Mouse (Mus musculus): ENCODE results near the gene Txndc12. TPM values are rescaled to one million over a fixed set of nuclear protein-coding genes. Genes with fewer than 3 reads are reported as not detected.

The Txndc12 gene
- polyA plus RNA-seq, 1 experiment from 2014 or later = 121 TPM

DNA sequence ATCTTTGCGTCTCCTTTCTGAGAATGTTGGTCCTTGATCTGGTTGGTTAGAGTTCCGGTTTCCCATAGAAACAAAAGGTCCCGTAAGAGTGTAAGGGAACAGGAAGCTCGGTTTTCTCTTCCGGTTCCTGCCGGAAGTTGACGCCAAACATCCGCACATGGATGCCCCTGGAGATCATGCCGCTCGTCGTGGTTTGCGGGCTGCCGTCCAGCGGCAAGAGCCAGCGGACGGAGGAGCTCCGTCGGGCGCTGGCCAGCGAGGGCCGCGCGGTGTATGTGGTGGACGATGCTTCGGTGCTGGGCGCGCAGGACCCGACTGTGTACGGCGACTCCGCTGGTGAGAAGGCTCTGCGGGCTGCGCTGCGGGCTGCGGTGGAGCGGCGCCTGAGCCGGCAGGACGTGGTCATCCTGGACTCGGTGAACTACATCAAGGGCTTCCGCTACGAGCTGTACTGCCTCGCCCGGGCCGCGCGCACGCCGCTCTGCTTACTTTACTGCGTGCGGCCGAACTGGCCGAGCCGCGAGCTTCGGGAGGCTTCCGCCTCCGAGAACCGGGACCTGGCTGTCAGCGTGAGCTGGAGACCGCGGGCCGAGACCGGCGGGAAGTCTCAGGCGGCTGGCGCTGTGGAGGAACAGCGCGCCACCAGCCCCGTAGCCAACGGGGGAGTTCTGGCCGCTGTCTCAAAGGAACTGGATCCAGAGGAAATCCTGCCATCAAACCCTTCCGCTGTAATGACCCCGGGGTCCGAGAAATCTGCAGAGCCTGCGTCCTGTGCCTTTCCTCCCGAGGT, 13.5 kb downstream of the Txndc12 start, which contains the start of gene Kti12:
Gene Kti12, plus strand, starts transcription at position 71 of the 790 bp plus-strand sequence.
- peak; percentile 69 for ATAC-seq (ENCODE audit: extremely low read depth, insufficient number of reproducible peaks, low FRiP score, low TSS enrichment)
- WGBS = under 1% methylated on average over 77 of the region's 77 CpGs
- peak within 1 kb of the TSS; percentile 92 for H3K9ac ChIP-seq
- peaks cover 29% of the 10 kb centered on the region for H3K4me1 ChIP-seq
- H3K9me3 ChIP-seq = no peaks in the 10 kb centered on the region
- no peaks in the 10 kb centered on the region for H3K27me3 ChIP-seq (replicated peaks)
- H3K36me3 ChIP-seq = peaks cover 19% of the 10 kb centered on the region
- H3K27ac ChIP-seq (replicated peaks) = peak within 1 kb of the TSS; percentile 92
- H3K4me3 ChIP-seq = peak within 1 kb of the TSS; percentile 89
- H3K4me2 ChIP-seq = peak within 1 kb of the TSS; percentile 81

DNA sequence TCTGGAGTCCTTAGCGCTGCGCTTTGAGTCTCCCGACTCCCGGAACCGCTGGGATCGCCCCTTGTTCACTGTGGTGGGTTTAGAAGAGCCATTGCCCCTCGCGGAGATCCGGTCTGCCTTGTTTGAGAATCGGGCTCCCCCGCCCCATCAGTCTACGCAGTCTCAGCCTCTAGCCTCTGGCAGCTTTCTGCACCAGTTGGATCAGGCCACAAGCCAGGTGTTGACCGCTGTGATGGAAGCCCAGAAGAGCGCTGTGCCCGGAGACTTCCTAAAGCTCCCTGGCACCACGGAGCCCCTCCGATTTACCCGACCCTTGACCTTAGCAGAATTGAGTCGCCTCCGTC, 14.1 kb downstream of the Txndc12 start, which contains the start of gene A730015C16Rik:
Gene A730015C16Rik, minus strand, starts transcription at position 115 of the 344 bp plus-strand sequence.
- peak within 1 kb of the TSS; percentile 92 for H3K9ac ChIP-seq

DNA sequence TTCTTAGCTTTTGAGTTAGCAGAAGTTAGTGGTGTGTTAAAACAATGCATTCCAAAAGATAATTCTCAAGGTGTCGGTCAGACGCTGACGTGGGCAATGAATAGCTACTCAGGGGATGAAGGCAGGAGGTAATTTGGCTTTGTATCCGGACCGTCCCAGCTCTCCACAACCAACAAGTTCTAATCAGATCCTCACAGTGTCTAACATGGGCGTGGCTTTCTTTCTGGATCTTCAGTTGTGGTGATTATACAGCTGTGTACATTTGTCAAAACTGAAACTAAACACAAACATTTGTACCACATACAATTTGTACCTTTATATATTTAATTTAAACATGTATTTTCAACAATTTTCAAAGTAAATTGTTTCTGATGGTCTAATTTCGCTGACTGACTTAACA, 32.4 kb downstream of the Txndc12 start:
- Histone ChIP-seq H3K27ac (replicated peaks) (no peak overlapping the region), H3K4me1 (no peaks in the 10 kb centered on the region), H3K4me2 (no peak overlapping the region), H3K4me3 (no peak overlapping the region), H3K36me3 (peaks cover 31% of the 10 kb centered on the region), H3K9me3 (no peaks in the 10 kb centered on the region), H3K27me3 (replicated peaks) (no peaks in the 10 kb centered on the region), H3K9ac (no peak overlapping the region)
- no peak for ATAC-seq (ENCODE audit: extremely low read depth, insufficient number of reproducible peaks, low FRiP score, low TSS enrichment)
- 68% methylated on average over 7 of the region's 7 CpGs for WGBS

More for the DNA sequence above, 14.1 kb downstream of the Txndc12 start, which contains the start of gene A730015C16Rik:
- Histone ChIP-seq H3K36me3 (peaks cover 25% of the 10 kb centered on the region), H3K27ac (replicated peaks) (peak within 1 kb of the TSS; percentile 92), H3K9me3 (no peaks in the 10 kb centered on the region), H3K4me1 (peaks cover 26% of the 10 kb centered on the region), H3K27me3 (replicated peaks) (no peaks in the 10 kb centered on the region), H3K4me3 (peak within 1 kb of the TSS; percentile 89), H3K4me2 (peak within 1 kb of the TSS; percentile 81)
- WGBS = 9% methylated on average over 20 of the region's 20 CpGs
- no peak for ATAC-seq (ENCODE audit: extremely low read depth, insufficient number of reproducible peaks, low FRiP score, low TSS enrichment)

DNA sequence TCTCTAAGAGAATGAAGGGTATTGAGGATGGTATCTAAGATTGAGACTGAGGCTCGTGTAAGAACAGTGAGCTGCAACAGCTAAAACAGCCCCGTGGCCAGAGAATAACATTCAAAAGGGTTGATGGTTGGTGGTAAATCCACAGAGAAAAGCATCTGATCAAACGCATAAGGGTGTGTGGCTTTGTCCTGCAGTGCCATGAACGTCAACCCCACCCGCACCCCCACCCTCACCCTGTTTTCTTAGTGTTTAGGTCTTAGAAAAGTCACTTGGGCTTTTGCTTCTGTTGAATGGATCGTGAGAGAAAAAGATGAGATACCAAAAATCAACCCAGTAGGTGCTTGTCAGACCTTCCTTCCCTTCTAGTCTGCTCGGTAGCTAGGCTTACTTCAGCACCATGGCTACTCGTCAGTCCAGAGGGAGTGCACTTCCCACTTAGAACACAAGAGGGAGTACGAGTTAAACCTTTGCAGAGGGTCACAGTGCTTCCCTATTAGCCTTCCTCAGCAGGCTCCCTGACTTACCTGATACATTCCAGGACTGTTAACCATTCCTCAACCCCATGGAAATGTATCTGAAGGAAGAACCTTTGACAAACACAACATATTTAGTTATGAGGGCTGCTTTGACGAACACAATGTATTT, 35.5 kb downstream of the Txndc12 start:
- no peak for ATAC-seq (ENCODE audit: extremely low read depth, insufficient number of reproducible peaks, low FRiP score, low TSS enrichment)
- H3K4me1 ChIP-seq = no peaks in the 10 kb centered on the region
- H3K27ac ChIP-seq (replicated peaks) = no peak overlapping the region
- no peak overlapping the region for H3K4me2 ChIP-seq
- 33% methylated on average over 10 of the region's 10 CpGs for WGBS
- no peak overlapping the region for H3K9ac ChIP-seq
- no peaks in the 10 kb centered on the region for H3K27me3 ChIP-seq (replicated peaks)
- no peak overlapping the region for H3K4me3 ChIP-seq
- H3K36me3 ChIP-seq = peaks cover 4% of the 10 kb centered on the region
- no peaks in the 10 kb centered on the region for H3K9me3 ChIP-seq

DNA sequence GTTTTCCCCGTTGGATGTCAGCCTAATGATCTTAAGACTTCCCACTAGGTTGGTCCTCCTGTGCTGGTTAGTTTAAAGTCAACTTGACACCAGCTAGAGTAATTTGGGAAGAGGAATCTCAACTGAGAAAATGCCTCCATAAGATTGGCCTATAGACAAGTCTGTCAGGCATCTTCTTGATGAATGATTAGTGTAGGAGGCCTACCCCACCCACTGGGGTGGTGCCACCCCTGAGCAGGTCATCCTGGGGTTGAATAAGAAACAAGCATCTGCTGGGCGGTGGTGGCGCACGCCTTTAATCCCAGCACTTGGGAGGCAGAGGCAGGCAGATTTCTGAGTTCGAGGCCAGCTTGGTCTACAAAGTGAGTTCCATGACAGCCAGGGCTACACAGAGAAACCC, 39.3 kb downstream of the Txndc12 start:
- no peak for ATAC-seq (ENCODE audit: extremely low read depth, insufficient number of reproducible peaks, low FRiP score, low TSS enrichment)
- H3K4me1 ChIP-seq = peaks cover 5% of the 10 kb centered on the region
- no peak overlapping the region for H3K4me3 ChIP-seq
- WGBS = 82% methylated on average over 5 of the region's 5 CpGs
- H3K36me3 ChIP-seq = no peaks in the 10 kb centered on the region; the same call in 1 of the 2 replicates
- H3K27ac ChIP-seq (replicated peaks) = no peak overlapping the region
- H3K27me3 ChIP-seq (replicated peaks) = peaks cover 8% of the 10 kb centered on the region; the same call in 1 of the 2 replicates
- no peaks in the 10 kb centered on the region for H3K9me3 ChIP-seq
- no peak overlapping the region for H3K4me2 ChIP-seq
- no peak overlapping the region for H3K9ac ChIP-seq

DNA sequence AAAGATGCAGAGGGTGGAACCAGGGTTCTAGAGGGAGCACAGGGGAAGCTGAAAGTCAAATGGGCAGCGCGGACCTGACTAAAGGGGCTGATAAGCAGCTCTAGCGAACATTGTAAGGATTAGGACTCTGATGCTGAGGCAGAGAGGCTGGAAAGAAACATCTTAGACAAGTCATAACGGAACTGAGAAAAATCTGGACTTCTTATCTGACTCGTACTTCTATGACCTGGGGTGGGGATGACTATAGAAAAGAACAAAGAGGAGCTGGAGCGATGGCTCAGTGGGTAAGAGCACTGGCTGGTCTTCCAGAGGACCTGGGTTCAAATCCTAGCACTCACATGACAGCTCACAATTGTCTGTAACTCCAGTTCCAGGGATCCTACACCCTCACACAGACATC, 43.5 kb downstream of the Txndc12 start:
- Histone ChIP-seq H3K4me1 (peaks cover 15% of the 10 kb centered on the region), H3K27ac (replicated peaks) (no peak overlapping the region), H3K4me3 (no peak overlapping the region), H3K27me3 (replicated peaks) (peaks cover 13% of the 10 kb centered on the region), H3K4me2 (no peak overlapping the region), H3K9ac (no peak overlapping the region), H3K36me3 (no peaks in the 10 kb centered on the region), H3K9me3 (no peaks in the 10 kb centered on the region)
- no peak for ATAC-seq (ENCODE audit: extremely low read depth, insufficient number of reproducible peaks, low FRiP score, low TSS enrichment)
- 69% methylated on average over 6 of the region's 6 CpGs for WGBS

DNA sequence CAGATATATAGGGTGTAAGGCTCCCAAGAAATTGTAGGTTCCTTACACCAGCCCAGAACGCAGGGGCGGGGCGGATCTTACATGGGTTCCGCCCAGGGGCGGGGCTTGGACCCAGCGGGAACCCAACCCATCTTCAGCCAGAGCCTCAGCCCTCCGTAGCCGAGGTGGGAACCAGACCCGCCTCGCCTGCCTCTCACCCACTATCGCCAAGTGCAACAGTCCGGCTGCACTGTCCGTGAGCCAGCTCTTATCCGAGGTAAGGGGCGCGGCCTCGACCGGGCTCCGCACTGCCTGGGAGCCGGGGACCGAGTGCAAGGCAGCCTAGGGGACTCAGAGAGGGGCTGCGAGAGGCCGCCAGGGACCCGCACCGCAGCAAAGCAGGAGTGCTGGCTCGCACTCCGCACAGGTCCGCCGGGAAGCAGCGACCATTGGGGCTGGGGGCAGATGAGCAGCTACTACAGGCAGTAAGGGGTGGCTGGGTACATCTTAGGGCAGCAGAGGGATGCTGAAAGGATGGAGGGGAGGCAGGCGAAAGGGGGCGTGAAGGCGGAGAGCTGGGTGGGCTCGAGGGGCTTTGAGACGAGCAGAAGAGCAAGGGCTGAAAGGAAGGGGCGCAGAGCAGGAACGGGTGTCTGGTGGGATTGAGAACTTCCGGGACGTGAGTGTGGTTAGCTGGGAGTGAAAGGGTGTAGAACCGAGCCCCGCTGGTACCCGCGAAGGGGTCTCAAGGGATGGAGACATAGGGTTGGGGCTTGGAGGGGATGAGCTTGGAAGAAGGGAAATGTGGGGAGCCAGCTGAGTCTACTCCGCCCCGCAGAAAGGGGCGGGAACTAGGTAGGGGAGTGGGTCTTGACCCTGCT, 44.8 kb downstream of the Txndc12 start, which contains the start of gene Rab3b:
Gene Rab3b, plus strand, starts transcription at position 101 of the 860 bp plus-strand sequence.
- under 1% methylated on average over 46 of the region's 46 CpGs for WGBS
- Histone ChIP-seq H3K4me1 (peaks cover 15% of the 10 kb centered on the region), H3K36me3 (no peaks in the 10 kb centered on the region), H3K27me3 (replicated peaks) (peaks cover 13% of the 10 kb centered on the region), H3K27ac (replicated peaks) (no peak within 1 kb of the TSS), H3K9me3 (no peaks in the 10 kb centered on the region), H3K4me3 (peak within 1 kb of the TSS; percentile 62), H3K4me2 (peak within 1 kb of the TSS; percentile 95), H3K9ac (peak within 1 kb of the TSS; percentile 76)
- peak; percentile 80 for ATAC-seq (ENCODE audit: extremely low read depth, insufficient number of reproducible peaks, low FRiP score, low TSS enrichment)

DNA sequence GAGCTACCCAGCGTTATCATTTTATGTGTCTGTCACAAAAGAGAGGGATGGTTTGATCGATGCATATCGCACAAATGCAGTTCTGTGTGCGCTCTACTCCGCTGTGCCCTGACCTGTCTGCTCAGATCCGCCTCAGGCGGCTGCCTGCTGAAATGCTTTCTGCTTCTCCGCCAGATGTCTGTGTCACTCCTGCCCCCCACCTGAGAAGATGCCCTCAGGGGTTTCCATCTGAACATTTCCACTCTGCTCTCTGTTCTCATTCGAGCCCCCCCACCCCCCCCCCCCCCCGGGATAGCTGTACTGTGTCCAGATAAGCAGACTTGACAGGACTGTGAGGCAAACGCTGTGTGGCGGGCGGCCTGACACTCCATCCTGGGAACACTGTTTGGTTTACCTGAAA, 49.4 kb downstream of the Txndc12 start:
- Histone ChIP-seq H3K9ac (no peak overlapping the region), H3K4me2 (no peak overlapping the region), H3K27ac (replicated peaks) (no peak overlapping the region), H3K9me3 (peaks cover 5% of the 10 kb centered on the region; the same call in 1 of the 2 replicates), H3K4me3 (no peak overlapping the region), H3K27me3 (replicated peaks) (peaks cover 6% of the 10 kb centered on the region; the same call in 1 of the 2 replicates), H3K36me3 (no peaks in the 10 kb centered on the region), H3K4me1 (peaks cover 10% of the 10 kb centered on the region)
- WGBS = 45% methylated on average over 13 of the region's 13 CpGs
- no peak for ATAC-seq (ENCODE audit: extremely low read depth, insufficient number of reproducible peaks, low FRiP score, low TSS enrichment)

DNA sequence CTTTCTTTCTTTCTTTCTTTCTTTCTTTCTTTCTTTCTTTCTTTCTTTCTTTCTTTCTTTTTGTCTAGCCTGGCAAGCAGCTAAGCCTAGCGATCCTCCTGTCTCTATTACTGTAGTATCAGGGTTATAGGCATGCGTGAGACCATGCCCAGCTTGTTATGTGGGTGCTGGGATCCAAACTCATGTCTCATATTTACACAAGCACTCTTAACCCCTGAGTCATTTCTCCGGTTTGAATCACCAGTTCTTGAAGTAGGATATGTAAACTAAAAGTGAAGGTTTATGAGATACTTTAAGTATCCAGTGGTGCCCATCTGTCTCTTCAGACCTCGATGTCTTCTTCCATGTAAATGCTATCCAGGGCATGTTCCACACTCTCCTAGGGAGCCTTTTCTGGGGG, 53.1 kb downstream of the Txndc12 start:
- H3K27me3 ChIP-seq (replicated peaks) = no peaks in the 10 kb centered on the region
- H3K27ac ChIP-seq (replicated peaks) = no peak overlapping the region
- H3K4me3 ChIP-seq = no peak overlapping the region
- H3K9me3 ChIP-seq = peaks cover 5% of the 10 kb centered on the region; the same call in 1 of the 2 replicates
- no peak overlapping the region for H3K4me2 ChIP-seq
- ATAC-seq (ENCODE audit: extremely low read depth, insufficient number of reproducible peaks, low FRiP score, low TSS enrichment) = no peak
- H3K9ac ChIP-seq = no peak overlapping the region
- no peaks in the 10 kb centered on the region for H3K4me1 ChIP-seq
- no peaks in the 10 kb centered on the region for H3K36me3 ChIP-seq
- 75% methylated on average over 4 of the region's 4 CpGs for WGBS

DNA sequence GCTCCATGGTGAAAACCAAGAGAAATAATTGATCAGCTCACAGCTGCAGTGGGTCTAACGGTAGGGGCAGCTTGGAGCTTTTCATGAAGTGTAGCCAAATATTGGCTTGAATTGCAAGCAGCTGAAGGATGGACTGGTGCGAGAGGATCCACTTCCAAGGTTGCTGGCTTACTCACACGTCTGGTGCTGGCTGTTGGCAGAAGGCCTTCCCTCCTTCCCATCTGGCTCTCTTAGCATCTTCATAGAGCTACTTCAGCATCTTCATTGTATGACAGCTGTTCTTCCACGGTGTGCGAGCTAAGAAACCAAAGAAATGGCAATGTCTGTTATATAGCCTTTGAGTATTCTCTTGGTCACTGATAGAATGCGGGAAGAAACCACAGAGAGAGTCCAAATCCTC, 56.5 kb downstream of the Txndc12 start:
- H3K27ac ChIP-seq (replicated peaks) = no peak overlapping the region
- WGBS = 81% methylated on average over 6 of the region's 6 CpGs
- H3K27me3 ChIP-seq (replicated peaks) = no peaks in the 10 kb centered on the region
- no peaks in the 10 kb centered on the region for H3K36me3 ChIP-seq
- ATAC-seq (ENCODE audit: extremely low read depth, insufficient number of reproducible peaks, low FRiP score, low TSS enrichment) = no peak
- peaks cover 5% of the 10 kb centered on the region; the same call in 1 of the 2 replicates for H3K9me3 ChIP-seq
- no peak overlapping the region for H3K9ac ChIP-seq
- H3K4me3 ChIP-seq = no peak overlapping the region
- H3K4me1 ChIP-seq = no peaks in the 10 kb centered on the region
- H3K4me2 ChIP-seq = no peak overlapping the region

DNA sequence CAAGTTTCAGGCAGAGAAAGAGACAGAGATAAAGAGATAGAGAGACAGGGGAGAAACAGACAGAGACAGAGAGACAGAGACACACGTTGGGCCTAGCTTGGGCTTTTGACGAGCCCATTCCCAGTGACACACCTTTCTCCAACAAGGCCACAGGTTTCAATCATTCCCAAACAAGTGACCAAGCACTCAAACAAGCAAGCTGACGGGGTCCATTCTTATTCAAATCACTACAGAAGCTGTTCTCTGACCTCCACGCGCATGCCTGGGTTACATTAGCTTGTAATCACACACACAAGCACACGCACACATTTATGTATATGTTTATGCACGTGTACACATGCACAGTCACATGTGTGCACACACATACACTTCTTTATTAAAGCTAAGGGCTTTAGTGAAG, 66.0 kb downstream of the Txndc12 start:
- peaks cover 7% of the 10 kb centered on the region for H3K4me1 ChIP-seq
- H3K9ac ChIP-seq = no peak overlapping the region
- 79% methylated on average over 7 of the region's 7 CpGs for WGBS
- H3K27ac ChIP-seq (replicated peaks) = no peak overlapping the region
- no peak for ATAC-seq (ENCODE audit: extremely low read depth, insufficient number of reproducible peaks, low FRiP score, low TSS enrichment)
- H3K4me2 ChIP-seq = no peak overlapping the region
- H3K36me3 ChIP-seq = no peaks in the 10 kb centered on the region
- no peaks in the 10 kb centered on the region for H3K9me3 ChIP-seq
- H3K4me3 ChIP-seq = no peak overlapping the region
- H3K27me3 ChIP-seq (replicated peaks) = no peaks in the 10 kb centered on the region

Measured in heart, embryonic 13.5 days (tissue).